Mouse (Mus musculus) heart, embryonic 16.5 days (tissue): ENCODE data around the gene Mrps12. TPM values are rescaled to one million over a fixed set of nuclear protein-coding genes. Genes with fewer than 3 reads are reported as not detected.
A peak's percentile ranks its signal among the peaks of the same experiment; 100 is the strongest.

Source experiments
- ATAC-seq: fragments of 200-750 bp; cut with Nextera tagmentation; replicated peaks from 2 replicates; pipeline ENCODE4 v1.8.0; 2017; ENCODE audit warnings: moderate number of reproducible peaks; ENCODE audit not compliant: insufficient read depth, low FRiP score; ENCODE audit errors: extremely low read depth
- H3K27ac ChIP-seq: fragments of 300-500 bp; sonication (generic); 2 replicates; pipeline ENCODE4 v1.5.1; 2014; ENCODE audit warnings: mild to moderate bottlenecking, low read length, control low read depth, moderate library complexity
- H3K27me3 ChIP-seq: fragments of 300-500 bp; sonication (generic); 2 replicates; pipeline ENCODE4 v1.6.1; 2014; ENCODE audit warnings: low read length, mixed read lengths; ENCODE audit not compliant: control insufficient read depth, insufficient read depth
- H3K36me3 ChIP-seq: fragments of 300-500 bp; sonication (generic); 2 replicates; pipeline ENCODE4 v1.6.1; 2014; ENCODE audit not compliant: control insufficient read depth, insufficient read depth
- H3K4me1 ChIP-seq: fragments of 300-500 bp; sonication (generic); 2 replicates; pipeline ENCODE4 v1.6.1; 2014; ENCODE audit warnings: low read length, mixed read lengths; ENCODE audit not compliant: control insufficient read depth, insufficient read depth
- H3K4me2 ChIP-seq: fragments of 300-500 bp; sonication (generic); 2 replicates; pipeline ENCODE4 v1.6.1; 2014; ENCODE audit warnings: low read depth, mild to moderate bottlenecking, control low read depth, low read length
- H3K4me3 ChIP-seq: fragments of 300-500 bp; sonication (generic); 2 replicates; pipeline ENCODE4 v1.5.1; 2014; ENCODE audit warnings: mild to moderate bottlenecking, control low read depth, low read length
- H3K9ac ChIP-seq: fragments of 300-500 bp; sonication (generic); 2 replicates; pipeline ENCODE4 v1.6.1; 2014; ENCODE audit warnings: low read length, control low read depth
- H3K9me3 ChIP-seq: fragments of 300-500 bp; sonication (generic); replicated peaks from 2 replicates; pipeline ENCODE4 v1.6.1; 2016; ENCODE audit warnings: low read length; ENCODE audit not compliant: control insufficient read depth
- WGBS: fragments of 180-500 bp; shearing (Covaris S2); extraction: QIAGEN DNeasy Blood & Tissue Kit; methylation state at CpG from one replicate; pipeline ENCODE4 v1.1.7; 2014; 5-methylcytosine and 5-hydroxymethylcytosine counted together
- polyA plus RNA-seq: library from polyadenylated mRNA; unstranded; fragments of >200 nt; fragmentation: Nextera tagmentation; extraction: Ambion mirVana; gene quantifications from 2 replicates; pipeline ENCODE4 v1.2.1, GENCODE M21; 2015

Mrps12 gene
- polyA plus RNA-seq, 1 experiment from 2014 or later, result 122 TPM

GRCm38 (mm10) chr7:28720753-28721537 is 20.7 kb downstream of the Mrps12 start:
- H3K27ac ChIP-seq, result no peak overlapping the region
- H3K4me2 ChIP-seq, result no peak overlapping the region
- H3K9me3 ChIP-seq, result no peaks in the 10 kb centered on the region; the same call in none of the 2 replicates
- H3K36me3 ChIP-seq, result 0 out of 2 replicates have a peak, but pooled peaks cover 5% of the 10 kb centered on the region
- no peak overlapping the region for H3K4me3 ChIP-seq
- no peak for ATAC-seq
- no peaks in the 10 kb centered on the region for H3K27me3 ChIP-seq
- no peaks in the 10 kb centered on the region; the same call in 1 of the 2 replicates for H3K4me1 ChIP-seq
- WGBS, result 72% methylated on average over 3 of the region's 3 CpGs
- no peak overlapping the region for H3K9ac ChIP-seq

GRCm38 (mm10) chr7:28719650-28720049 is 22.0 kb downstream of the Mrps12 start:
- no peak overlapping the region for H3K4me3 ChIP-seq
- peaks cover 6% of the 10 kb centered on the region for H3K4me1 ChIP-seq
- 62% methylated on average over 2 of the region's 2 CpGs for WGBS
- no peak overlapping the region for H3K27ac ChIP-seq
- no peaks in the 10 kb centered on the region; the same call in none of the 2 replicates for H3K9me3 ChIP-seq
- H3K27me3 ChIP-seq, result no peaks in the 10 kb centered on the region
- no peak for ATAC-seq
- H3K4me2 ChIP-seq, result no peak overlapping the region
- H3K9ac ChIP-seq, result no peak overlapping the region
- H3K36me3 ChIP-seq, result 0 out of 2 replicates have a peak, but pooled peaks cover 5% of the 10 kb centered on the region

GRCm38 (mm10) chr7:28719159-28719558 is 22.5 kb downstream of the Mrps12 start:
- Histone ChIP-seq H3K9ac (no peak overlapping the region), H3K36me3 (no peaks in the 10 kb centered on the region), H3K4me1 (peaks cover 9% of the 10 kb centered on the region), H3K9me3 (no peaks in the 10 kb centered on the region; the same call in 1 of the 2 replicates), H3K27me3 (no peaks in the 10 kb centered on the region), H3K4me2 (no peak overlapping the region), H3K27ac (no peak overlapping the region), H3K4me3 (no peak overlapping the region)
- WGBS, result 28% methylated on average over 4 of the region's 4 CpGs
- no peak for ATAC-seq

GRCm38 (mm10) chr7:28717726-28718125 is 23.9 kb downstream of the Mrps12 start:
- Histone ChIP-seq H3K27me3 (no peaks in the 10 kb centered on the region), H3K9ac (no peak overlapping the region), H3K4me1 (peaks cover 9% of the 10 kb centered on the region), H3K4me2 (no peak overlapping the region), H3K36me3 (no peaks in the 10 kb centered on the region), H3K9me3 (no peaks in the 10 kb centered on the region), H3K4me3 (no peak overlapping the region), H3K27ac (no peak overlapping the region)
- no peak for ATAC-seq
- 76% methylated on average over 10 of the region's 10 CpGs for WGBS

GRCm38 (mm10) chr7:28716590-28717281 is 24.9 kb downstream of the Mrps12 start, which contains the start of gene Fbxo17:
Gene Fbxo17, plus strand, starts transcription at chr7:28716804.
- H3K27ac ChIP-seq, result peak within 1 kb of the TSS; percentile 47; the same call in 1 of the 2 replicates
- peak within 1 kb of the TSS; percentile 82 for H3K4me2 ChIP-seq
- peak within 1 kb of the TSS; percentile 85 for H3K9ac ChIP-seq
- H3K36me3 ChIP-seq, result no peaks in the 10 kb centered on the region
- under 1% methylated on average over 36 of the region's 36 CpGs for WGBS
- H3K4me1 ChIP-seq, result peaks cover 9% of the 10 kb centered on the region
- peak; percentile 74 for ATAC-seq
- H3K27me3 ChIP-seq, result no peaks in the 10 kb centered on the region
- H3K4me3 ChIP-seq, result peak within 1 kb of the TSS; percentile 62
- no peaks in the 10 kb centered on the region for H3K9me3 ChIP-seq

DNA sequence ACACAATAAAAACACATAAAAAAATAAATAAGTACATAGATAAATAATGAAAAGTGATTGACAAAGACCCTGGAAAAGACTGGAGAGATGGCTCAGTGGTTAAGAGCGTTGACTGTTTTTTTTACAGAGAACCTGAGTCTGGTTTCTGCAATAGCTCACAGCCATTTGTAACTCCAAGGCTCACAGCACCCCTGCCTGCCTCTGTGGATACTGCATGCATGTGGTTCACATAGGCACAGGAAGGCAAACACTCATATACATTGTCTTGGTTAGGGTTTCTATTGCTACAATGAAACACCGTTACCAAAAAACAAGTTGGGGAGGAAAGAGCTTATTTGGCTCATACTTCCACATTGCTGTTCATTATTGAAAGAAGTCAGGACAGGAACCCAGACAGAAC is 26.0 kb downstream of the Mrps12 start:
- H3K9ac ChIP-seq, result no peak overlapping the region
- 95% methylated on average over 2 of the region's 2 CpGs for WGBS
- H3K4me2 ChIP-seq, result no peak overlapping the region
- no peaks in the 10 kb centered on the region for H3K9me3 ChIP-seq
- peaks cover 9% of the 10 kb centered on the region for H3K4me1 ChIP-seq
- no peaks in the 10 kb centered on the region for H3K36me3 ChIP-seq
- no peaks in the 10 kb centered on the region for H3K27me3 ChIP-seq
- no peak for ATAC-seq
- no peak overlapping the region for H3K27ac ChIP-seq
- H3K4me3 ChIP-seq, result no peak overlapping the region

- Histone ChIP-seq H3K9me3 (no peaks in the 10 kb centered on the region), H3K4me2 (no peak overlapping the region), H3K27ac (no peak overlapping the region), H3K4me1 (peaks cover 9% of the 10 kb centered on the region), H3K36me3 (no peaks in the 10 kb centered on the region), H3K27me3 (no peaks in the 10 kb centered on the region), H3K4me3 (no peak overlapping the region), H3K9ac (no peak overlapping the region)
- 0 out of 2 replicates have a peak, but pooled peaks have one; percentile 28 for ATAC-seq
- 40% methylated on average over 5 of the region's 5 CpGs for WGBS
These were observed 27.0 kb downstream of the Mrps12 start for GRCm38 (mm10) chr7:28714667-28715066.

DNA sequence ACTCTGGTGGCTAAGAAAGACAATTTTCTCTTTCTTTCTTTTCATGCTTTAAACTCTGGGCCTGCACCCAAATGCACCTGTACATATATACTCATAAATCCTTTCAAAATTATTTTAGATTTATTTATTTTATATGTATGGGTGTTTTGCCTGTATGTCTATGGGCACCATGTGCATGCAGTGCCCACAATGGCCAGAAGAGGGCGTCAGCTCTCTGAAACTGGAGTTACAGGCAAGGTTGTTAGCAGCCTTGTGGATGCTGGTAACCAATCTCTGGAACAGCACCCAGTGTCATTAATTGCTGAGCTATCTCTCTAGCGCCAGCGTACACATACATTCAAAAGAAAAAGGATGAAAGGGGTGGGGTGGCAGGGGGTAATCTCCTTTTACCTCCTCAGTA is 30.7 kb downstream of the Mrps12 start:
- H3K4me2 ChIP-seq, result no peak overlapping the region
- H3K4me3 ChIP-seq, result no peak overlapping the region
- H3K36me3 ChIP-seq, result no peaks in the 10 kb centered on the region
- H3K9me3 ChIP-seq, result no peaks in the 10 kb centered on the region; the same call in 1 of the 2 replicates
- H3K27ac ChIP-seq, result no peak overlapping the region
- no peaks in the 10 kb centered on the region for H3K27me3 ChIP-seq
- ATAC-seq, result no peak
- no peak overlapping the region for H3K9ac ChIP-seq
- 67% methylated on average over 3 of the region's 3 CpGs for WGBS
- peaks cover 9% of the 10 kb centered on the region for H3K4me1 ChIP-seq

DNA sequence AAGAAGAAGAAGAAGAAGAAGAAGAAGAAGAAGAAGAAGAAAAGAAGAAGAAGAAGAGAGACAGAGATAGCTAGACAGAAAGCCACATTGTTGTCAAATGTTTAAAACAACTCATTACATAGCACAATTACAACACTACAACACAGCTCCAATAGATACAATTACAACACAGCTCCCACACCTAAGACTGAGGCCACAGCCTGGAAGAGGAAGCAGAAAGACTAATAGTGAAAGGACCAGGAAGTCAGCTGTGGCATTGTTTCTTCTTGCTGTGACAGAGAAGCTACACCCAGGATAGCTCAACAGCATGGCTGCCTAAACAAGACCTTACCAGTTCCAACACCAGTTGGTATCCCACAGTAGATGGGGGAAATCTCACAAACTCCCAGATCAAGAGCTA is 32.2 kb downstream of the Mrps12 start:
- Histone ChIP-seq H3K27ac (no peak overlapping the region), H3K4me1 (peaks cover 1% of the 10 kb centered on the region), H3K9me3 (no peaks in the 10 kb centered on the region; the same call in 1 of the 2 replicates), H3K27me3 (no peaks in the 10 kb centered on the region), H3K4me3 (no peak overlapping the region), H3K4me2 (no peak overlapping the region), H3K36me3 (no peaks in the 10 kb centered on the region), H3K9ac (no peak overlapping the region)
- no peak for ATAC-seq
